Mouse (Mus musculus) ovary, postnatal 36 days (tissue): ENCODE measurements around the gene Luc7l3.
A peak's percentile ranks its signal among the peaks of the same experiment; 100 is the strongest.

Experiments used
- DNase-seq: peaks from one replicate; pipeline ENCODE4 v3.0.0; 2022; ENCODE audit warnings: low spot score, mixed read lengths

Luc7l3 gene

DNA sequence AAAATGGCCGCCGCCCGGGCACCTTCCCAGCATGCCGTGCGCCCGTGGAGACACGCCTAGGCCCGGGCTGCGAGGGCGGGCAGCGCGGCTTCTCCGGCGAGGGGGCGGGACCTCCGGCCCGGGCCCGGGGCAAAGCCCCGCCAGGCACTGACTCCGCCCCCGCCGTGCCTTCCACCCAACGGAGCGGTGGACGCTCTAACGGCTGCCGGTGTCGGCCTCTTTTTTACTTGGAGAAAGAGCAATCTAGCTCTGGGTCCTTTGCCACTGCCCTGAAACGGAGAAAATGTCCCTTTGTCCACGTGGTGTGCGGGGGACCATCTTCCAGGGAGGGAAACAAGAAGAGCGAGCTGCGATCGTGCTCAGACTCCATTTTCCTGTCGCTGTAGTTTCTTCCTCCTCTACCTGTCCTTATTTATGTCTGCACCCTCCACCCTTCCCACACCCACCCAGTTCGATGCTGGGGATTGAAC is at the start of gene Luc7l3:
Gene Luc7l3, minus strand, starts transcription at position 58 of the 470 bp plus-strand sequence.
- peak; percentile 95 for DNase-seq

GRCm38 (mm10) chr11:94370809-94371208 is 49.0 kb upstream of the Luc7l3 start:
- no peak for DNase-seq

DNA sequence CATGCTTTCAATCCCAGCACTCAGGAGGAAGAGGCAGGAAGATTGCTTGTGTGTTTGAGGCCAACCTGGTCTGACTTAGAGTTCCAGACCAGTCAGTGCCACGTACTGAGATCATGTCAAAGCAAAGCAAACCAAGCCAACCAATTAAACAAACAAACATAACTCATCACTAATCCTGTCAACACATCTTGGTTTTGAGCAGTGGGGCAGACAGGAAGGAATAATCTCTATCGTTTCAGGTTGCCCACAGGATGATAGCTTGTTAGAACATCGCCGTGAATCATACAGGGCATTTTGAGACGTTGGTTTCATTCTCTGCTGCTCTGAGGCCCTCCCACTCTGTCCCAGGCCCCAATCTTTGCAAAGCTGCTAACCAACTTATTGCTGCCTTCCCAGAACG is 48.2 kb upstream of the Luc7l3 start:
- no peak for DNase-seq

DNA sequence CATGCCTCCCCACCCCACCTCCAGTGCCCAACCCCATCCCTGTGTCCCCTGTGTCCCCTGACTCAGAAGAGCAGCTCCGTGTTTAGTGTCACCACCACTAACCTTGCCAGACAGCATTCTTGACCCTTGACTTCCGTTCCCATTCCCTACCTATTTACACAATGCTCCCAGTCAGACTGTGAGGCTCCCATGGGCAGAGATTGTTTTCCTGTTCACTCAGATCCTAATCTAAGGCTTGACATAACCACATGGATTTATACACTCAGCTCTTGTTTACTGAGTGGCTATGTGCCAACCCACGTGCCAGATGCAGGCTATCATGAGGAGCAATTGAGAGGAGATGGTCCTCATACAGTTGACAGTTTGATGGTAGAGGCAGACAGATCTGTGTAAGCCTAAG is 43.6 kb upstream of the Luc7l3 start:
- no peak for DNase-seq

DNA sequence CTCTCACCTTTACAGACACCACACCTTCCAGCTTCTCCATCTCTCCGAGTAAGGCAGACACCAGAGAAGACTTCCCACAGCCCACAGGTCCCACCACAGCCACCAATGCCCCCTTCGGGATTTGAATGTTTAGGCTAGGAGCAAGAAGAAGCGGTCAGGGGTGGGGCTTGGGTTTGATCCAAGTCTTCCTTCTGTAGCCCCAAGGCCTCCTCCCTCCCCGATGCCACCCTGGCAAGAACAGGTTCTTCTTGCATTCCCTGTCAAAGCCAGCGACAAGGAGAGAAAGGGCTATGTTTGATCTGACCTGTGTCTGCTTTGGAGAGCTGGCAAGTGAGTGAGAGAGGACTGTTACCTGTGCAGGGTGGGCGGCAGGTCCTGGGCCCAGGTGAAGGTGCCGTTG is 41.9 kb upstream of the Luc7l3 start:
- DNase-seq: peak; percentile 51

DNA sequence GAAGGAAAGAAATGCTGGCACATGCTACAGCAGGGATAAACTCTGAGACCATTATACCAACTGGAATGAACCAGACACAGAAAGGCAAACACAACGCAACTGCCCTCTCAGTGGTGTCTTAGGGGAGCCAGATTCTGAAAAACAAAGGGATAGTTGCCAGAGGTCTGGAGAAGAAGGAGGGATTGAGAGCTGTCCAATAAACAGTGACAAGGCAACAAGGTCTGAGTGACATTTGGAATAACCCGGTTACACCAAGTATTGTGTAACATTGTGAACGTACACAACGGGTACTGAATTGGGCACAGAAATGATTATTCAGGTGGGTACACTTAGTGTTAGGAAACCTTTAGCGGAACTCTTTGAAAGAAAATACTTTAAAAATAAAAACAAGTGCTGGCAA is 40.3 kb upstream of the Luc7l3 start:
- DNase-seq: no peak

DNA sequence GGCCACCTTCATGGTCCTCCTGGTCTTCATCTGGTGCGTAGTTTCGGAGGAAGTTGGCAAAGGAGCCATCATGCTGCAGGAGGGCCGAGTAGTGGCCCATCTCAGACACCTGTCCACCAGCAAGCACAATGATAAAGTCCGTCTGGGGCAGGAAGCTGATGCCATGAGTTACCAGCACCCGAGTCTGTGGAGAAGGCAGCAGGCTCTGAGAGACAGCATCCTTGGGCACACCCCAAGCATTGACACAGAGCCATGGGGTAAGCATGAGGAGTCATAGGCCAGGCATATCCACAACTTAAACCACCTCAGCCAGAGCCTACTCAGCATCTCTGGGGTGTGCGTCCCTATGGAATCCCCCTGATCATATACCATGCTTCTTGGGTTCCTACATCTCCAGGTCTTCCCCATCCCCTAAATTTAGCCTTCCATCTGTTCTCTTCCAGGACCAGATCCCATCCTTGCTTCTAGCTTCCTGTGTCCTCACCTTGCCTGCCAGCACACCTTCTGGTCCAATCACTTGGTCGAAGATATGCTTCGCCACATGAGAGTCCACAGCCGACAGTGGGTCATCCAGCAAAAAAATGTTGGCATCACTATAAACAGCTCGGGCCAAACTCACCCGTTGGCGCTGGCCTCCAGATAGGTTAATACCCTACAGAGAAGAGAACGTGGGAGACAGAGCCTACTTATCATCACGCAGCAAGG is 39.5 kb upstream of the Luc7l3 start:
- DNase-seq: no peak

GRCm38 (mm10) chr11:94359168-94359567 is 37.4 kb upstream of the Luc7l3 start:
- no peak for DNase-seq

DNA sequence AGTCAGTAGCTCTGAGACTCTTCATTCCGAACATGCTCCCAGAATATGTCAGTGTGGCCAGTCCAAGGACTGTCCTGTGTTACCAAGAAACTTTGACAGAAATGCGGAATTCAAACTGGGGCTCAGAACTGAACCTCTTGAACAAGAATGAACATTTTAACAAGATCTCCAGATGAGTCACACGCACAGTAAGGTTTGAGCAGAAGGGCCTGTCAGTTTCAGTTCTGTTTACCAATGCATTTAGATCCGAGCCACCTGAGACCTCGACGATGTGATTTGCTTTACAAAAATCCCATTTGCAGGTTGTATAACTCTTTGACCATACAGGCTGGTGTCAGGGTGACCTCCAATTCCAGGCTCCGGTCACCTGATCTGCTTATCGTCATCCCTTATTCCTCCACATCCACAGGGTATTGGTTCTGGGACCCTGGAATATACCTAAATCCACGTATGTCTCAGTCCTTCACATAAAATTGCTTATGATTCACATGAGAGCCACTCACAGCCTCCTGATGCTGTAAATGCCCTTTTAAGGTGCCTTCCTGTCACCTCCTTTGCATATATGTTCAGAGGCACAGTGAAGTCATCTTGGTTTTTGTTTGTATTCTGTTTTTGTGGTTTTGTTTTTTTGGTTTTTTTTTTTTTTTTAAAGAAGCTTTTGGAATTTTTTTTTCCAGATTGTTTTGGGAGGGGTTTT is 33.9 kb upstream of the Luc7l3 start:
- no peak for DNase-seq

GRCm38 (mm10) chr11:94351094-94351493 is 29.3 kb upstream of the Luc7l3 start:
- no peak for DNase-seq

- DNase-seq: no peak
Observed at GRCm38 (mm10) chr11:94350337-94350736, 28.5 kb upstream of the Luc7l3 start.

- no peak for DNase-seq
Observed at GRCm38 (mm10) chr11:94349839-94350238, 28.1 kb upstream of the Luc7l3 start.

DNA sequence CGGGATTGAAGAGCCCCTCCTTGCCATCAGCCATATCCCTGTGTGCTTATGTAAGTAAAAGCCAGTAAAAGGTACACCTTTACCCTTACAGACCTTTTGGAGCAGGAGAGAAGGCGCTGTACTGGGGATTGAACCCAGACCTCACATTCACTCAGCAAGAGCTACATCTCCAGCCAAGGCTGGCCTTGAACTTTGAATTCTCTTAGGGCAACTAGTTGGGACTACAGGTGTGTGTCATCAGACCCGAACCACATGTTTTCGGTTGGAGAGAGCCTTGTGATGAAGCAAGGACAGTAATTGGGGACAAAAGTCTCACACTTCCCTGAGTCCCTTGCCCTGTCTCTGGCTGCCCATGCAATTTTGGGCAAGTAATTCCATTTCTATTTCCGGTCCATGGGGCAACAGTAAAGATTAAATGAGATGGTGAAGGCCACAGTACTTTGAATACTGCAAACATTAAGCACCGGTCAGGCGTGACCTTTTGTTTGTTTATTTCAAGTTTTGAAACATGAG is 25.3 kb upstream of the Luc7l3 start:
- no peak for DNase-seq

DNA sequence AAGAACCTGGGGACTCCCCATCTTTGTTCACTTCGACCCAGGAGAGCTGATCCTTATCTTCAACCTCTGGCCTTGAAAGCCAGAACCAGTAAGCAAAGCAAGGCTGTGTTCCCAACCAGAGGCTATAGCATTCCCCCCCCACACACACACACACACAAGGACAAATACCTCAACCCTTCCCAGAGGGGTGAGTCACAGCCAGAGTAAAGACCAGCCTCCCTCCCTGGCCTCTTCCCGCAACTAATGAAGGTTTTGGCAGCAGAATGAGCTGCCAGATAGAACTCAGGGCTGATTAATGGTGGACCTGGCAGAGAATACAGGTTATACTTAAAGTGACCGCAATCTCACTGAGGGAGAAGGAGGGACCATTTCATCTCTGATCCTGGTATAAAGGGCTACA is 24.8 kb upstream of the Luc7l3 start:
- DNase-seq: peak; percentile 52

DNA sequence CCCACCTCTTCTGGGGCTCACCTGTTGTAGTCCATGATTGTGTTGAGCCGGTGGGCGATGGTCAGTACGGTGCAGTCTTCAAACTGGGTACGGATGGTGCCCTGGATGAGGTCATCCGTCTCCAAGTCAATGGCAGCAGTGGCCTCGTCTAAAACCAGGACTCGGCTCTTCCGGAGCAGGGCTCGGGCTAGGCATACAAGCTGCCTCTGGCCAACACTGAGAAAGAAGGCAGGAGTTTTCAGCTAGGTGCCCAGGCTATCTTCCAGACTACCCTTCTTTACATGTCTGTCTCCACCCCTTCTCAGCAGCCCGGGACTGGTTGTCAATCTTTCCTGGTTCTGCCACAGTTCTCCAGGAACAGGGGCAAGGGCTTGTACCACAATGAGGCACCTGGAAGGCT is 24.1 kb upstream of the Luc7l3 start:
- no peak for DNase-seq

- DNase-seq: no peak
Observed at GRCm38 (mm10) chr11:94344470-94344869, 22.7 kb upstream of the Luc7l3 start.

- DNase-seq: no peak
Observed at GRCm38 (mm10) chr11:94343955-94344358, 22.2 kb upstream of the Luc7l3 start.

GRCm38 (mm10) chr11:94342114-94342905 is 20.5 kb upstream of the Luc7l3 start:
- no peak for DNase-seq

DNA sequence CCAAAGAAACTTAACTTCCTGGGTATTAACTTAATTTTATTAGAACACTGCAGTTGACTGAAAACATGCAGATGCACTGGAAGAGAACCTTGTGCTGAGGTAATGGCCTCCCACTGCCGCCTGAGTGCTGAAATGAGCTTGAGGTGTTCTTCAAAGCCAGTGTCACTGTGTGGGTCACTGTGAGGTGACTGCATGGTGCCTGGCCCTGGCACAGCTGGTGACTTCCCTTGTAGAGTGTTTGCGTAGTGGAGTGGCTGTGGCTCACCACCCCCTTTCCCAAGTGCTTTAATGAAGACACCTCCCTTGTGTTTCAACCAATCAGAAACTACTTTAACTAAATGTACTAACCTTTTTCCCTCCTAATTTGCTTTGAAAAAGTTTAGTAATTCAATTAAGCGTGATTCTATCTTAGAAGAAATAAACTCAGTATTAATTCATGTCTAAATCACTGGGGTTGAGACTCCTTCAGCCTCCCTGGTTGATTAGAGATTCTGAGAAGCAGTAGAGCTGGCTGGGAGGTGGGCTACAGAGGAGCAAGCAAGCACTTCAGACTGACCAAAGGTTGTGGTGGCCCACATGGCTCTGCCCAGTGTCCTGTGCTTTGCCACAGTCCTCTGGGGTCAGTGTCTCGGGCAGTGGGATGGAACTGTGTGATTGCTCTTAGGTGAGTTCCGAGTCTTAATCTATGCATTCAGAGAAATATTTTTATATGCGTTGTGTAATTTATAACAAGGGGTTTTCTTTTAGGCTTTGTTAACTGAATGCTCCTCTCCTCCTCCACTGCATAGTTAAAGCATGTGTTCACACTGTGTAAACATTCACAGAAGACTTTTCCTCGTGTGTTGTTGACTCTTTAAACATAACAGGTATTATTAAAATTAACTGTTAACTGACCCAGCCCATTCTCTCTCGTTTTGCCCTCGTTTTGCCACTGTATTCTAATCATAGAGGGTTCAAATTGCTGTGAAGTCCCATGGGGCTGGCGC is 19.5 kb upstream of the Luc7l3 start:
- DNase-seq: no peak

- DNase-seq: no peak
Observed at GRCm38 (mm10) chr11:94339732-94340585, 18.2 kb upstream of the Luc7l3 start.
